Mouse (Mus musculus): ENCODE results near the gene Wdr17. TPM values are rescaled to one million over a fixed set of nuclear protein-coding genes. Genes with fewer than 3 reads are reported as not detected.

The Wdr17 gene
- total and polyA plus RNA-seq, 2 experiments from 2014 or later: 17.8 to 24.3 TPM

- no peak for TF ChIP-seq CTCF (IDR thresholded peaks at IDR 0.05; ENCODE audit: low read depth)
- WGBS: 66% methylated on average over 1 of the region's 1 CpGs
- Histone ChIP-seq H3K4me2 (ENCODE audit: low read depth) (no peak overlapping the region), H3K27me3 (ENCODE audit: insufficient read depth, low read length) (no peaks in the 10 kb centered on the region), H3K9ac (no peak overlapping the region), H3K9me3 (ENCODE audit: low read length) (no peaks in the 10 kb centered on the region), H3K4me3 (ENCODE audit: low read depth, low read length) (no peak overlapping the region), H3K27ac (ENCODE audit: low read depth, low read length) (no peak overlapping the region), H3K4me1 (ENCODE audit: insufficient read depth) (no peaks in the 10 kb centered on the region), H3K36me3 (ENCODE audit: insufficient read depth) (no peaks in the 10 kb centered on the region)
- no peak for ATAC-seq
- DNase-seq: no peak
Observed at GRCm38 (mm10) chr8:54757646-54758045, 129.3 kb downstream of the Wdr17 start.

- Histone ChIP-seq H3K27me3 (ENCODE audit: insufficient read depth, low read length) (no peaks in the 10 kb centered on the region), H3K4me1 (ENCODE audit: insufficient read depth) (0 out of 2 replicates have a peak, but pooled peaks cover 4% of the 10 kb centered on the region), H3K9ac (no peak overlapping the region), H3K4me3 (ENCODE audit: low read depth, low read length) (no peak overlapping the region), H3K36me3 (ENCODE audit: insufficient read depth) (no peaks in the 10 kb centered on the region), H3K9me3 (ENCODE audit: low read length) (no peaks in the 10 kb centered on the region), H3K27ac (ENCODE audit: low read depth, low read length) (no peak overlapping the region), H3K4me2 (ENCODE audit: low read depth) (no peak overlapping the region)
- DNase-seq (peak; percentile 86), ATAC-seq (peak; percentile 91)
- TF ChIP-seq CTCF (IDR thresholded peaks at IDR 0.05; ENCODE audit: low read depth): peak; percentile 89
- 54% methylated on average over 5 of the region's 5 CpGs for WGBS
Observed at GRCm38 (mm10) chr8:54736660-54737312, 150.2 kb downstream of the Wdr17 start.

GRCm38 (mm10) chr8:54724668-54725035 is 162.3 kb downstream of the Wdr17 start:
- Histone ChIP-seq H3K27ac (ENCODE audit: low read depth, low read length) (peak overlapping the region; percentile 76), H3K9me3 (ENCODE audit: low read length) (no peaks in the 10 kb centered on the region), H3K4me2 (ENCODE audit: low read depth) (peak overlapping the region; percentile 69), H3K36me3 (ENCODE audit: insufficient read depth) (no peaks in the 10 kb centered on the region), H3K4me3 (ENCODE audit: low read depth, low read length) (peak overlapping the region; percentile 70), H3K27me3 (ENCODE audit: insufficient read depth, low read length) (no peaks in the 10 kb centered on the region), H3K9ac (peak overlapping the region; percentile 64), H3K4me1 (ENCODE audit: insufficient read depth) (peaks cover 7% of the 10 kb centered on the region)
- DNase-seq (no peak), ATAC-seq (no peak; the same call in 1 of the 2 replicates)
- WGBS: 15% methylated on average over 8 of the region's 8 CpGs
- TF ChIP-seq CTCF (IDR thresholded peaks at IDR 0.05; ENCODE audit: low read depth): no peak

- H3K36me3 ChIP-seq (ENCODE audit: insufficient read depth): no peaks in the 10 kb centered on the region
- ATAC-seq: peak; percentile 100
Observed at GRCm38 (mm10) chr8:54723976-54724667, 162.9 kb downstream of the Wdr17 start.

GRCm38 (mm10) chr8:54718515-54718914 is 168.5 kb downstream of the Wdr17 start:
- no peak for TF ChIP-seq CTCF (IDR thresholded peaks at IDR 0.05; ENCODE audit: low read depth)
- WGBS: 77% methylated on average over 4 of the region's 4 CpGs

More at GRCm38 (mm10) chr8:54723976-54724667, 162.9 kb downstream of the Wdr17 start:
- peak overlapping the region; percentile 70 for H3K4me3 ChIP-seq (ENCODE audit: low read depth, low read length)
- H3K9ac ChIP-seq: peak overlapping the region; percentile 64
- 3% methylated on average over 23 of the region's 23 CpGs for WGBS
- H3K9me3 ChIP-seq (ENCODE audit: low read length): no peaks in the 10 kb centered on the region
- peak; percentile 93 for DNase-seq
- H3K4me2 ChIP-seq (ENCODE audit: low read depth): peak overlapping the region; percentile 69
- H3K4me1 ChIP-seq (ENCODE audit: insufficient read depth): peaks cover 7% of the 10 kb centered on the region
- no peaks in the 10 kb centered on the region for H3K27me3 ChIP-seq (ENCODE audit: insufficient read depth, low read length)
- no peak for TF ChIP-seq CTCF (IDR thresholded peaks at IDR 0.05; ENCODE audit: low read depth)
- peak overlapping the region; percentile 76 for H3K27ac ChIP-seq (ENCODE audit: low read depth, low read length)

GRCm38 (mm10) chr8:54705743-54706142 is 181.2 kb downstream of the Wdr17 start:
- WGBS: 33% methylated on average over 2 of the region's 2 CpGs
- 0 out of 2 replicates have a peak, but pooled peaks have one; percentile 30 for TF ChIP-seq CTCF (IDR thresholded peaks at IDR 0.05; ENCODE audit: low read depth)
- Histone ChIP-seq H3K27ac (ENCODE audit: low read depth, low read length) (no peak overlapping the region), H3K9me3 (ENCODE audit: low read length) (no peaks in the 10 kb centered on the region), H3K4me2 (ENCODE audit: low read depth) (no peak overlapping the region), H3K4me3 (ENCODE audit: low read depth, low read length) (no peak overlapping the region), H3K27me3 (ENCODE audit: insufficient read depth, low read length) (no peaks in the 10 kb centered on the region), H3K36me3 (ENCODE audit: insufficient read depth) (no peaks in the 10 kb centered on the region), H3K4me1 (ENCODE audit: insufficient read depth) (no peaks in the 10 kb centered on the region), H3K9ac (no peak overlapping the region)
- no peak for ATAC-seq
- DNase-seq: peak; percentile 17

More at GRCm38 (mm10) chr8:54718515-54718914, 168.5 kb downstream of the Wdr17 start:
- Histone ChIP-seq H3K4me1 (ENCODE audit: insufficient read depth) (no peaks in the 10 kb centered on the region), H3K9me3 (ENCODE audit: low read length) (no peaks in the 10 kb centered on the region), H3K36me3 (ENCODE audit: insufficient read depth) (no peaks in the 10 kb centered on the region), H3K4me3 (ENCODE audit: low read depth, low read length) (no peak overlapping the region), H3K9ac (no peak overlapping the region), H3K27me3 (ENCODE audit: insufficient read depth, low read length) (no peaks in the 10 kb centered on the region), H3K4me2 (ENCODE audit: low read depth) (no peak overlapping the region), H3K27ac (ENCODE audit: low read depth, low read length) (no peak overlapping the region)
- ATAC-seq (no peak), DNase-seq (no peak)

GRCm38 (mm10) chr8:54671806-54672205 is 215.2 kb downstream of the Wdr17 start:
- ATAC-seq (no peak), DNase-seq (no peak)
- no peaks in the 10 kb centered on the region for H3K9me3 ChIP-seq (ENCODE audit: low read length)
- no peaks in the 10 kb centered on the region for H3K36me3 ChIP-seq (ENCODE audit: insufficient read depth)
- no peak overlapping the region for H3K27ac ChIP-seq (ENCODE audit: low read depth, low read length)
- no peak overlapping the region for H3K4me3 ChIP-seq (ENCODE audit: low read depth, low read length)
- no peak for TF ChIP-seq CTCF (IDR thresholded peaks at IDR 0.05; ENCODE audit: low read depth)
- H3K27me3 ChIP-seq (ENCODE audit: insufficient read depth, low read length): no peaks in the 10 kb centered on the region
- H3K4me1 ChIP-seq (ENCODE audit: insufficient read depth): no peaks in the 10 kb centered on the region
- no peak overlapping the region for H3K4me2 ChIP-seq (ENCODE audit: low read depth)
- H3K9ac ChIP-seq: no peak overlapping the region

All from forebrain, postnatal 0 days (tissue).